Mouse (Mus musculus): ENCODE results near the gene Spns2. TPM values are rescaled to one million over a fixed set of nuclear protein-coding genes. Genes with fewer than 3 reads are reported as not detected.

The Spns2 gene
- polyA plus RNA-seq, 2 experiments: 6.3 to 15.9 TPM

- H3K9me3 ChIP-seq (ENCODE audit: control insufficient read depth, low read length): no peaks in the 10 kb centered on the region
- TF ChIP-seq POLR2A (IDR thresholded peaks at IDR 0.05; ENCODE audit: borderline replicate concordance, extremely low read depth, insufficient read depth, insufficient read length): no peak
- no peak for DNase-seq (ENCODE audit: low spot score)
- H3K27me3 ChIP-seq (ENCODE audit: control insufficient read depth, insufficient read depth, low read length): no peaks in the 10 kb centered on the region
- H3K27ac ChIP-seq (replicated peaks; ENCODE audit: low read depth, low read length): no peak overlapping the region
- ATAC-seq (ENCODE audit: low FRiP score, low read depth): no peak
- H3K4me2 ChIP-seq (replicated peaks; ENCODE audit: low read depth, low read length, severe bottlenecking): no peak overlapping the region
- WGBS: 12% methylated on average over 7 of the region's 7 CpGs
- peaks cover 14% of the 10 kb centered on the region for H3K4me1 ChIP-seq (ENCODE audit: control insufficient read depth, insufficient read depth, low read length)
- no peak overlapping the region for H3K4me3 ChIP-seq (replicated peaks; ENCODE audit: low read length)
- no peaks in the 10 kb centered on the region for H3K36me3 ChIP-seq (ENCODE audit: control insufficient read depth, insufficient read depth, low read length)
- no peak overlapping the region for H3K9ac ChIP-seq (ENCODE audit: low read depth, low read length, severe bottlenecking)
Measured at GRCm38 (mm10) chr11:72407574-72407973, 82.1 kb downstream of the Spns2 start.

GRCm38 (mm10) chr11:72407081-72407480 is 82.6 kb downstream of the Spns2 start:
- peaks cover 14% of the 10 kb centered on the region for H3K4me1 ChIP-seq (ENCODE audit: control insufficient read depth, insufficient read depth, low read length)
- no peak overlapping the region for H3K27ac ChIP-seq (replicated peaks; ENCODE audit: low read depth, low read length)
- no peak for DNase-seq (ENCODE audit: low spot score)
- no peak for TF ChIP-seq POLR2A (IDR thresholded peaks at IDR 0.05; ENCODE audit: borderline replicate concordance, extremely low read depth, insufficient read depth, insufficient read length)
- no peaks in the 10 kb centered on the region for H3K36me3 ChIP-seq (ENCODE audit: control insufficient read depth, insufficient read depth, low read length)
- H3K4me2 ChIP-seq (replicated peaks; ENCODE audit: low read depth, low read length, severe bottlenecking): no peak overlapping the region
- no peaks in the 10 kb centered on the region for H3K9me3 ChIP-seq (ENCODE audit: control insufficient read depth, low read length)
- WGBS: 17% methylated on average over 3 of the region's 3 CpGs
- no peaks in the 10 kb centered on the region for H3K27me3 ChIP-seq (ENCODE audit: control insufficient read depth, insufficient read depth, low read length)
- no peak overlapping the region for H3K9ac ChIP-seq (ENCODE audit: low read depth, low read length, severe bottlenecking)
- no peak overlapping the region for H3K4me3 ChIP-seq (replicated peaks; ENCODE audit: low read length)
- ATAC-seq (ENCODE audit: low FRiP score, low read depth): no peak

GRCm38 (mm10) chr11:72406079-72406675 is 83.5 kb downstream of the Spns2 start:
- H3K4me2 ChIP-seq (replicated peaks; ENCODE audit: low read depth, low read length, severe bottlenecking): no peak overlapping the region
- ATAC-seq (ENCODE audit: low FRiP score, low read depth) (no peak), DNase-seq (ENCODE audit: low spot score) (no peak)
- H3K4me1 ChIP-seq (ENCODE audit: control insufficient read depth, insufficient read depth, low read length): peaks cover 12% of the 10 kb centered on the region
- H3K4me3 ChIP-seq (replicated peaks; ENCODE audit: low read length): no peak overlapping the region
- H3K36me3 ChIP-seq (ENCODE audit: control insufficient read depth, insufficient read depth, low read length): 0 out of 2 replicates have a peak, but pooled peaks cover 2% of the 10 kb centered on the region
- 37% methylated on average over 8 of the region's 8 CpGs for WGBS
- TF ChIP-seq POLR2A (IDR thresholded peaks at IDR 0.05; ENCODE audit: borderline replicate concordance, extremely low read depth, insufficient read depth, insufficient read length): no peak
- no peak overlapping the region for H3K9ac ChIP-seq (ENCODE audit: low read depth, low read length, severe bottlenecking)
- no peak overlapping the region for H3K27ac ChIP-seq (replicated peaks; ENCODE audit: low read depth, low read length)
- no peaks in the 10 kb centered on the region for H3K27me3 ChIP-seq (ENCODE audit: control insufficient read depth, insufficient read depth, low read length)
- no peaks in the 10 kb centered on the region for H3K9me3 ChIP-seq (ENCODE audit: control insufficient read depth, low read length)

- TF ChIP-seq POLR2A (IDR thresholded peaks at IDR 0.05; ENCODE audit: borderline replicate concordance, extremely low read depth, insufficient read depth, insufficient read length): no peak
- no peak for ATAC-seq (ENCODE audit: low FRiP score, low read depth)
- no peaks in the 10 kb centered on the region for H3K9me3 ChIP-seq (ENCODE audit: control insufficient read depth, low read length)
- DNase-seq (ENCODE audit: low spot score): no peak
- 56% methylated on average over 4 of the region's 4 CpGs for WGBS
- H3K4me2 ChIP-seq (replicated peaks; ENCODE audit: low read depth, low read length, severe bottlenecking): no peak overlapping the region
- H3K4me1 ChIP-seq (ENCODE audit: control insufficient read depth, insufficient read depth, low read length): peaks cover 7% of the 10 kb centered on the region
- H3K36me3 ChIP-seq (ENCODE audit: control insufficient read depth, insufficient read depth, low read length): 0 out of 2 replicates have a peak, but pooled peaks cover 6% of the 10 kb centered on the region
- no peak overlapping the region for H3K9ac ChIP-seq (ENCODE audit: low read depth, low read length, severe bottlenecking)
- no peaks in the 10 kb centered on the region for H3K27me3 ChIP-seq (ENCODE audit: control insufficient read depth, insufficient read depth, low read length)
- H3K27ac ChIP-seq (replicated peaks; ENCODE audit: low read depth, low read length): no peak overlapping the region
- no peak overlapping the region for H3K4me3 ChIP-seq (replicated peaks; ENCODE audit: low read length)
Measured at GRCm38 (mm10) chr11:72405532-72405931, 84.2 kb downstream of the Spns2 start.

- Histone ChIP-seq H3K9ac (ENCODE audit: low read depth, low read length, severe bottlenecking) (no peak overlapping the region), H3K4me3 (replicated peaks; ENCODE audit: low read length) (no peak overlapping the region), H3K27me3 (ENCODE audit: control insufficient read depth, insufficient read depth, low read length) (no peaks in the 10 kb centered on the region), H3K4me2 (replicated peaks; ENCODE audit: low read depth, low read length, severe bottlenecking) (no peak overlapping the region), H3K36me3 (ENCODE audit: control insufficient read depth, insufficient read depth, low read length) (peaks cover 6% of the 10 kb centered on the region; the same call in 1 of the 2 replicates), H3K4me1 (ENCODE audit: control insufficient read depth, insufficient read depth, low read length) (no peaks in the 10 kb centered on the region; the same call in 1 of the 2 replicates), H3K9me3 (ENCODE audit: control insufficient read depth, low read length) (no peaks in the 10 kb centered on the region), H3K27ac (replicated peaks; ENCODE audit: low read depth, low read length) (no peak overlapping the region)
- whole genome bisulfite sequencing: 78% methylated on average over 12 of the region's 12 CpGs
- ATAC-seq (ENCODE audit: low FRiP score, low read depth): no peak
- no peak for TF ChIP-seq POLR2A (IDR thresholded peaks at IDR 0.05; ENCODE audit: borderline replicate concordance, extremely low read depth, insufficient read depth, insufficient read length)
- no peak for DNase-seq (ENCODE audit: low spot score)
Measured at GRCm38 (mm10) chr11:72402969-72403368, 86.7 kb downstream of the Spns2 start.

Measured in limb, embryonic 14.5 days (tissue).